Mouse (Mus musculus): Measurements from ENCODE around the gene Zic1. TPM values are rescaled to one million over a fixed set of nuclear protein-coding genes. Genes with fewer than 3 reads are reported as not detected.

Gene Zic1
- polyA plus RNA-seq, 1 experiment from 2014 or later, result 14.4 TPM

DNA sequence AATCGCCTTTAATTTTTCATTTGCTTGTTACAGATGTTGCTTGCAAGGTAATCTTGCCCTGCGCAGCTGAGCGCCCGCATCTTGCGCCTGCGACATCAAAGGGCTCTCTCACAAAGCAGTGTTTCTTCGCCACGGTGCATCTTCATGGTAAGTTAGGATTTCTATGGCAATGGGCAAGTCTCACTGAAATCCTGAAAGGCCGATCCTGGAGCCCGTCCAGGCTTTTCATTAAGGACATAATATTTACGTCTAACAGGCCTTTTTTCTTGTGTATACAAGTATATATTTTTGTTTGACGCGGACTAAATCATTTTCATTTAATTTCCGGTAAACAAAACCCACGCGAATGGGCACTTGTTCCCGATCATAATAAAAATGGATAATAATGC is 20.9 kb upstream of the Zic1 start:
- Histone ChIP-seq H3K4me1 (ENCODE audit: control insufficient read depth, insufficient read depth, low read length) (no peaks in the 10 kb centered on the region), H3K9ac (ENCODE audit: low read length) (peak overlapping the region; percentile 17; the same call in 1 of the 2 replicates), H3K4me2 (ENCODE audit: low read length) (peak overlapping the region; percentile 37), H3K4me3 (ENCODE audit: low read depth, low read length) (no peak overlapping the region), H3K9me3 (replicated peaks; ENCODE audit: control insufficient read depth, low read length) (no peaks in the 10 kb centered on the region), H3K36me3 (ENCODE audit: control insufficient read depth, insufficient read depth, low read length) (no peaks in the 10 kb centered on the region), H3K27ac (ENCODE audit: low read depth, low read length) (peak overlapping the region; percentile 95), H3K27me3 (replicated peaks; ENCODE audit: control insufficient read depth, insufficient read depth, low read length) (peaks cover 78% of the 10 kb centered on the region)
- WGBS, result 2% methylated on average over 17 of the region's 17 CpGs
- ATAC-seq (no peak), DNase-seq (ENCODE audit: low spot score) (peak; percentile 79)

DNA sequence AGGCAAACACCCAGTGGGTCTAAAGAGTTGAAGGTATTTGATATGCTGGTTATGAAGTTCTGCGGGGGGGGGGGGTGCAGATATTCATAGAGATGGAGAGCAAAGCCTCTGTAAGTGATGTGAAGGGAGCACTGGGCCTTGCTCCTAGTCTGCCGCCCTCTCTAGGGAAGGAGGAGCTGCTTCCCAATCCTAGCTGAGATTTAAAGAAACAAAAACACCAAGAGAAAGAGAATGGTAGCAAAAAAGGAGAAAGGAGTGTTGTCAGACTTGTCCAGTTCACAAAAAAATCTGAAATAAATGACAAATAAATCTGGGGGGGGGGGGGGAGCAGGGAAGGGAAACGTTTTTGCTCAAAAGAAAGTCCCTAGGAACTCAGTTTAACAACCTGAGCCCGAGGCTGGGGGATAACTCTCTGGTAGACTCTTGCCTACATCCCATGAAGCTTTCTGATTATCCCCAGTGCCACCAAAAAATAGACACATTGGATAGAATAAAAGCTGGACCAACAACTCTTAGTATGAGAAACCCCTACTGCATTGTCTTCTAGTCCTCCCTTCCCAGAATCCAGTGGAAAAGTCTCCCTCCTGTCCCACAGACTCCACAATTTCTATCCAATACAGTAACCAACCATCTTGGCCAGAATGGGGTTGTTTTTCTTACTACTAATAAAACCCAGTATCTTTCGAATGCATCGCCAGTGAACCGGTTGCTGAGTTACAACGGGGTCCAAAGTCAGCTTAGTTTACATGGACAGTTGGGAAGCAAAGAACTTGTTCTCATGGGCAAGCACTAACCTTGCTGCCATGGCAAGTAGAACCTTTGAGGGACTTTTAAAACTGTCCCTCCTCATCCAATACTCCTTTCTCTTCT is 20.2 kb upstream of the Zic1 start:
- no peak for DNase-seq (ENCODE audit: low spot score)
- 5% methylated on average over 8 of the region's 8 CpGs for WGBS
- Histone ChIP-seq H3K36me3 (ENCODE audit: control insufficient read depth, insufficient read depth, low read length) (no peaks in the 10 kb centered on the region), H3K4me2 (ENCODE audit: low read length) (peak overlapping the region; percentile 37; the same call in 1 of the 2 replicates), H3K27me3 (replicated peaks; ENCODE audit: control insufficient read depth, insufficient read depth, low read length) (peaks cover 76% of the 10 kb centered on the region), H3K9me3 (replicated peaks; ENCODE audit: control insufficient read depth, low read length) (no peaks in the 10 kb centered on the region), H3K27ac (ENCODE audit: low read depth, low read length) (peak overlapping the region; percentile 95), H3K9ac (ENCODE audit: low read length) (peak overlapping the region; percentile 17; the same call in 1 of the 2 replicates), H3K4me1 (ENCODE audit: control insufficient read depth, insufficient read depth, low read length) (no peaks in the 10 kb centered on the region), H3K4me3 (ENCODE audit: low read depth, low read length) (no peak overlapping the region)
- ATAC-seq, result no peak

- Histone ChIP-seq H3K36me3 (ENCODE audit: control insufficient read depth, insufficient read depth, low read length) (no peaks in the 10 kb centered on the region), H3K9me3 (replicated peaks; ENCODE audit: control insufficient read depth, low read length) (no peaks in the 10 kb centered on the region), H3K4me3 (ENCODE audit: low read depth, low read length) (peak overlapping the region; percentile 44; the same call in 1 of the 2 replicates), H3K4me1 (ENCODE audit: control insufficient read depth, insufficient read depth, low read length) (no peaks in the 10 kb centered on the region), H3K9ac (ENCODE audit: low read length) (peak overlapping the region; percentile 40; the same call in 1 of the 2 replicates), H3K27me3 (replicated peaks; ENCODE audit: control insufficient read depth, insufficient read depth, low read length) (peaks cover 73% of the 10 kb centered on the region), H3K4me2 (ENCODE audit: low read length) (peak overlapping the region; percentile 72), H3K27ac (ENCODE audit: low read depth, low read length) (peak overlapping the region; percentile 95)
- 23% methylated on average over 4 of the region's 4 CpGs for WGBS
- no peak for DNase-seq (ENCODE audit: low spot score)
- ATAC-seq, result no peak
Observed at GRCm38 (mm10) chr9:91384693-91385560, 19.3 kb upstream of the Zic1 start.

DNA sequence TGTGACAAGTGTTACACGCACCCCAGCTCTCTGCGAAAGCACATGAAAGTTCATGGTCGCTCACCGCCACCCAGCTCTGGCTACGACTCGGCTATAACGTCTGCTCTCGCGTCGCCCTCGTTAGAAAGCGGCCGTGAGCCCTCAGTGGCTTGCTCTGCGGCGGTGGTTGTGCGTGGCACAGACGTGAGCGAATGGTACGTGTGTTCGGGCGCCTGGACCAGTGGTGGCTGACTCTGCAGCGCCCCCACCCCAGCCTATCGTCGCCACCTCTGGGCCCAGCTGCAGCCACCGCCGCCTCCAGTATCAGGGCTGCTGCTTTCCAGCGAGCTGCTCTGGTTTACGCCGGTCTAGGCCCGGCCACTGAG is 18.5 kb upstream of the Zic1 start:
- 1% methylated on average over 30 of the region's 30 CpGs for WGBS
- peak; percentile 12 for ATAC-seq
- Histone ChIP-seq H3K4me3 (ENCODE audit: low read depth, low read length) (peak overlapping the region; percentile 44), H3K36me3 (ENCODE audit: control insufficient read depth, insufficient read depth, low read length) (no peaks in the 10 kb centered on the region), H3K9me3 (replicated peaks; ENCODE audit: control insufficient read depth, low read length) (no peaks in the 10 kb centered on the region), H3K27me3 (replicated peaks; ENCODE audit: control insufficient read depth, insufficient read depth, low read length) (peaks cover 72% of the 10 kb centered on the region), H3K9ac (ENCODE audit: low read length) (peak overlapping the region; percentile 80), H3K4me2 (ENCODE audit: low read length) (peak overlapping the region; percentile 72), H3K4me1 (ENCODE audit: control insufficient read depth, insufficient read depth, low read length) (no peaks in the 10 kb centered on the region), H3K27ac (ENCODE audit: low read depth, low read length) (peak overlapping the region; percentile 95)
- no peak for DNase-seq (ENCODE audit: low spot score)

DNA sequence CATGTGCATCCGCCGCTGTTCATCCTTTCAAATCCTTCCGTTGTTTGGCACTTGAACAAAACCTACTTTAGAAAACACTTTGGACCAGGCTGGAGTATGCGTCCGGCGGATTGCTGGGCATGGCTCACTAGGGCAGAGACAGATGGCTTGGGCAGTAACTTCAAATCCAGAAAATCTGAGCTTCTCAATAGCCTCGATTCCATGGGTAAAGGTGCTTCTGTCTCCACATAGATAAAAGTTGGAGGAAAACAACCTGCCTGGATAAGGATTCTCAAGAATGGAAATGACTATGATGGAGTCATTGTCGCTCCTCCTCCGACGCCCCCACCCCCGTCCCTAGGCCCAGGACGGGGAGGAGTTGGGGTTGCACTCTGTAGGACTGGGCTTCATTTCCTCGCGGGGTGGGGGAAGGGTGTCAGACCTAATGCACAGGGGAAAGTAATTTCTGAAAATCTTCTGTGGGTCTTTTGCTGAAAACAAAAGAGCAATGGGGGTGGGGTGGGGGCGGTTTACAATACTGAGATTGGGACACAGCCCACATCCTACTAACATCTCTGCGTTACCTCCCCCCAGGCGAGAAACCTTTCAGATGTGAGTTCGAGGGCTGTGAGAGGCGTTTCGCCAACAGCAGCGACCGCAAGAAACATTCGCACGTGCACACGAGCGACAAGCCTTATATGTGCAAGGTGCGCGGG is 18.0 kb upstream of the Zic1 start:
- Histone ChIP-seq H3K4me1 (ENCODE audit: control insufficient read depth, insufficient read depth, low read length) (no peaks in the 10 kb centered on the region), H3K27ac (ENCODE audit: low read depth, low read length) (peak overlapping the region; percentile 95), H3K4me3 (ENCODE audit: low read depth, low read length) (peak overlapping the region; percentile 44), H3K9ac (ENCODE audit: low read length) (peak overlapping the region; percentile 80), H3K36me3 (ENCODE audit: control insufficient read depth, insufficient read depth, low read length) (no peaks in the 10 kb centered on the region), H3K9me3 (replicated peaks; ENCODE audit: control insufficient read depth, low read length) (no peaks in the 10 kb centered on the region), H3K4me2 (ENCODE audit: low read length) (peak overlapping the region; percentile 72), H3K27me3 (replicated peaks; ENCODE audit: control insufficient read depth, insufficient read depth, low read length) (peaks cover 70% of the 10 kb centered on the region)
- WGBS, result 5% methylated on average over 28 of the region's 28 CpGs
- DNase-seq (ENCODE audit: low spot score) (peak; percentile 65), ATAC-seq (peak; percentile 44; the same call in 1 of the 2 replicates)

DNA sequence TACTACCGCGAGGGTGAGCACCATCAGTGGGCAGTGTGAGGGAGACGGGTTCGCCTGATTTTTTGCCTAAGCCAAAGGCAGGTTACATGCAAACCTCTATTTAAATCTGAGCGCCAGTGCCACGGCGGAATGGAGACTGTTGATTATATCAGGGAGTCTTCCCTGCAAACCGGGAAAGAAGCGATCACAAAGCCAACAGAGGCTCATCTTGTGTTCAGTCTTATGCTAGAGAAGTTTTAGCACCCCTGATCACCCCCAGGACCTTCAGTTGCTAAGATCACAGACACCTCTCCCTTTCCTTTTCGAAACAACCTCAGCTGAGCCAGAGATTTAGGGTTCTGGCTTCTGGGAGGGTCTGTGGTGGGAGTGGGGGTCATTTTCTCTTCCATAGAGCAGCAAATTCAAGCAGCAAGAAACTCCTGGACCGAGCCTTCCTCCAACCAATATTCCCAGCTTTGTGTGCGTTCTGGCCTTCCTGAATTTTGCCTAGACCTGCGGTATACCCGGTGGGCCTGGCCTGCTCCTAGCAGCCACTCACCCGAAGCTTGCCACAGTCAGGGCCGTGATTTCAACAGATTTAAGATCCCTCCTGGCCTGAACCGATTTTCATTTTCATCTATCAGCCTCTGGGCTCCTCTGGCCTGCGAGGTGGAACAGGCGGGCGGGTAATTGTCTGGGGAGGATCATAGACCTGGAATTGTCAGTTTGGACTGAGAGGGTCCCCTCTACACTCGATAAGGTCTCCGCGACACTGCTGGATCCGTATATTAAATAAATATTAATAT is 17.1 kb upstream of the Zic1 start:
- WGBS, result 13% methylated on average over 24 of the region's 24 CpGs
- no peak for ATAC-seq
- Histone ChIP-seq H3K4me1 (ENCODE audit: control insufficient read depth, insufficient read depth, low read length) (no peaks in the 10 kb centered on the region), H3K27me3 (replicated peaks; ENCODE audit: control insufficient read depth, insufficient read depth, low read length) (peaks cover 72% of the 10 kb centered on the region), H3K9me3 (replicated peaks; ENCODE audit: control insufficient read depth, low read length) (no peaks in the 10 kb centered on the region), H3K4me2 (ENCODE audit: low read length) (peak overlapping the region; percentile 72), H3K36me3 (ENCODE audit: control insufficient read depth, insufficient read depth, low read length) (no peaks in the 10 kb centered on the region), H3K4me3 (ENCODE audit: low read depth, low read length) (peak overlapping the region; percentile 44), H3K9ac (ENCODE audit: low read length) (peak overlapping the region; percentile 80), H3K27ac (ENCODE audit: low read depth, low read length) (peak overlapping the region; percentile 95)
- no peak for DNase-seq (ENCODE audit: low spot score)

GRCm38 (mm10) chr9:91382111-91382379 is 16.4 kb upstream of the Zic1 start:
- Histone ChIP-seq H3K4me3 (ENCODE audit: low read depth, low read length) (peak overlapping the region; percentile 44), H3K27me3 (replicated peaks; ENCODE audit: control insufficient read depth, insufficient read depth, low read length) (peaks cover 76% of the 10 kb centered on the region)
- DNase-seq (ENCODE audit: low spot score), result no peak

More at GRCm38 (mm10) chr9:91382111-91382379, 16.4 kb upstream of the Zic1 start:
- Histone ChIP-seq H3K9ac (ENCODE audit: low read length) (peak overlapping the region; percentile 80), H3K9me3 (replicated peaks; ENCODE audit: control insufficient read depth, low read length) (no peaks in the 10 kb centered on the region), H3K4me2 (ENCODE audit: low read length) (peak overlapping the region; percentile 72), H3K27ac (ENCODE audit: low read depth, low read length) (peak overlapping the region; percentile 95), H3K36me3 (ENCODE audit: control insufficient read depth, insufficient read depth, low read length) (no peaks in the 10 kb centered on the region), H3K4me1 (ENCODE audit: control insufficient read depth, insufficient read depth, low read length) (no peaks in the 10 kb centered on the region)
- ATAC-seq, result no peak
- 10% methylated on average over 2 of the region's 2 CpGs for WGBS
